Comparison of ENCODE assay signal across 10 mouse cellular contexts in the genomic region with DNA sequence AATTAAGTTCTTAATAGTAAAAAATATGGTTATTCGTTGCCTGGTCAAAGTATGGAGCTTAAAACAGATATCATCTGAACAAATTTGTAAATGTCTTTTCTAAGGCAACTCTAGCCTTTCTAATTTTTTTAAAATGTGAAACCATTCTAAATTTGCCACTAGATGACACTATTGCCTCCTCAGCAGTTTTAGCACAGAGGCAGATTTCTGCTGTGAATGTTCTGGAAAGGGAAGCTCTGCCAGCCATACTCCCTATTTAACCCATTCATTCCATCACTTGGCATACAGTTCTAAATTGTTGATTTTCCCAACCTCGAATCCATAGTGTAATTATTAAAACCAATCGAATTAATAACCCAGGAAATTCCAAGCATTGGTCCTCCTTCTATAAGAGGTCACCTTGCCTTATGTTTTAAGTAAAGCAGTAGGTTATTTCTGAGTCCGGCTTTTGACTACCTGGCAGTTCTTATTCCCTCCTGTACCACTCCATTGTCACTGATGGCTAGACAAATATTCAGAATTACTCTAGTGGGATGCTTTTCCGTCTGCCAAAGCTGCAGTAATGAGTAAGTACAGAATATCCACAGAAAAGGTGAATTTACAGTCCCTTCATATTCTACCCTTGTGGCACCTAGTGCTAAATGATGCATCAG.
A peak's percentile ranks its signal among the peaks of the same experiment; 100 is the strongest.
DNase-seq lines count a peak whose midpoint lies in the region; ATAC-seq and TF ChIP-seq lines count a peak whose summit lies in the region.
"Had no signal": no experiment of that assay in that cellular context is flagged by ENCODE, and none has a peak within 500 bp of the region (broad histone marks: within the 10 kb centered on the region; RNA-seq: fewer than 3 reads in every experiment).

No protein-coding gene starts in this region.

- no peak for TF ChIP-seq POLR2A in cortical plate, adult 2 months (IDR thresholded peaks at IDR 0.05; ENCODE audit: extremely low read depth, insufficient read depth, low read length)

- H3K36me3 ChIP-seq in heart, postnatal 0 days (replicated peaks; ENCODE audit: control insufficient read depth, insufficient read depth, low read length): no peaks in the 10 kb centered on the region
- H3K36me3 ChIP-seq in heart, embryonic 11.5 days (ENCODE audit: control insufficient read depth, insufficient read depth, low read length): no peaks in the 10 kb centered on the region
- H3K36me3 ChIP-seq in midbrain, embryonic 11.5 days (ENCODE audit: control insufficient read depth, insufficient read depth, low read length): no peaks in the 10 kb centered on the region
- no peaks in the 10 kb centered on the region for H3K36me3 ChIP-seq in midbrain, embryonic 10.5 days
- H3K36me3 ChIP-seq in neural tube, embryonic 15.5 days: no peaks in the 10 kb centered on the region
- H3K36me3 ChIP-seq: limb, embryonic 13.5 days had no signal

- H3K9ac ChIP-seq in heart, postnatal 0 days (replicated peaks; ENCODE audit: low read depth, low read length): no peak overlapping the region
- no peak overlapping the region for H3K9ac ChIP-seq in heart, embryonic 11.5 days (ENCODE audit: low read depth, low read length)
- H3K9ac ChIP-seq in midbrain, embryonic 11.5 days (ENCODE audit: low read length): no peak overlapping the region
- H3K9ac ChIP-seq in neural tube, embryonic 15.5 days (replicated peaks): no peak overlapping the region
- H3K9ac ChIP-seq: limb, embryonic 13.5 days had no signal

- no peaks in the 10 kb centered on the region for H3K27me3 ChIP-seq in heart, postnatal 0 days (ENCODE audit: control insufficient read depth, insufficient read depth, low read length)
- H3K27me3 ChIP-seq in heart, embryonic 11.5 days (ENCODE audit: control insufficient read depth, insufficient read depth, low read length): no peaks in the 10 kb centered on the region
- H3K27me3 ChIP-seq in midbrain, embryonic 11.5 days (ENCODE audit: control insufficient read depth, insufficient read depth, low read length): no peaks in the 10 kb centered on the region
- no peaks in the 10 kb centered on the region for H3K27me3 ChIP-seq in midbrain, embryonic 10.5 days (ENCODE audit: low read depth, poor library complexity, severe bottlenecking)
- no peaks in the 10 kb centered on the region for H3K27me3 ChIP-seq in neural tube, embryonic 15.5 days (replicated peaks)

- no peaks in the 10 kb centered on the region for H3K9me3 ChIP-seq in heart, postnatal 0 days (replicated peaks; ENCODE audit: control insufficient read depth, low read length)
- H3K9me3 ChIP-seq in heart, embryonic 11.5 days (replicated peaks; ENCODE audit: control insufficient read depth, low read length): no peaks in the 10 kb centered on the region
- H3K9me3 ChIP-seq in midbrain, embryonic 11.5 days (ENCODE audit: control insufficient read depth, low read length): no peaks in the 10 kb centered on the region
- H3K9me3 ChIP-seq in midbrain, embryonic 10.5 days (replicated peaks): no peaks in the 10 kb centered on the region
- H3K9me3 ChIP-seq in neural tube, embryonic 15.5 days (replicated peaks): no peaks in the 10 kb centered on the region
- H3K9me3 ChIP-seq: limb, embryonic 13.5 days had no signal

- no peak for TF ChIP-seq EP300 in heart, postnatal 0 days (IDR thresholded peaks at IDR 0.05; ENCODE audit: low read depth)

- no peak overlapping the region for H3K4me2 ChIP-seq in heart, postnatal 0 days (ENCODE audit: low read depth, low read length)
- H3K4me2 ChIP-seq in heart, embryonic 11.5 days: no peak overlapping the region
- H3K4me2 ChIP-seq in midbrain, embryonic 11.5 days: no peak overlapping the region
- no peak overlapping the region for H3K4me2 ChIP-seq in neural tube, embryonic 15.5 days
- H3K4me2 ChIP-seq: limb, embryonic 13.5 days had no signal

- no peak overlapping the region for H3K4me3 ChIP-seq in heart, postnatal 0 days (ENCODE audit: low read depth, low read length)
- no peak overlapping the region for H3K4me3 ChIP-seq in heart, embryonic 11.5 days (ENCODE audit: low read depth, low read length)
- no peak overlapping the region for H3K4me3 ChIP-seq in midbrain, embryonic 11.5 days (ENCODE audit: low read depth, low read length)
- no peak overlapping the region for H3K4me3 ChIP-seq in midbrain, embryonic 10.5 days
- no peak overlapping the region for H3K4me3 ChIP-seq in cortical plate, adult 2 months (ENCODE audit: insufficient read depth, low read length)
- H3K4me3 ChIP-seq in neural tube, embryonic 15.5 days (replicated peaks): no peak overlapping the region
- H3K4me3 ChIP-seq: limb, embryonic 13.5 days had no signal

- H3K27ac ChIP-seq in heart, postnatal 0 days (ENCODE audit: low read depth): no peak overlapping the region
- H3K27ac ChIP-seq in heart, embryonic 11.5 days (ENCODE audit: low read depth, low read length): no peak overlapping the region
- H3K27ac ChIP-seq in midbrain, embryonic 11.5 days (ENCODE audit: low read depth, low read length): no peak overlapping the region
- no peak overlapping the region for H3K27ac ChIP-seq in midbrain, embryonic 10.5 days (replicated peaks)
- no peak overlapping the region for H3K27ac ChIP-seq in cortical plate, adult 2 months (ENCODE audit: insufficient read depth, low read length)
- no peak overlapping the region for H3K27ac ChIP-seq in neural tube, embryonic 15.5 days (replicated peaks)
- H3K27ac ChIP-seq: limb, embryonic 13.5 days had no signal

- peak; percentile 21 for DNase-seq in heart, postnatal 0 days (ENCODE audit: low spot score)
- DNase-seq in midbrain, embryonic 11.5 days (ENCODE audit: low spot score, missing footprints): peak; percentile 81
- DNase-seq in midbrain, embryonic 10.5 days (ENCODE audit: low spot score): no peak
- DNase-seq in gastrocnemius, postnatal 36 days: no peak
- DNase-seq in gastrocnemius, postnatal 25 days: no peak
- DNase-seq: right cerebral cortex, postnatal 14 days had no signal

- WGBS in heart, postnatal 0 days: 42% methylated on average over 5 of the region's 5 CpGs
- WGBS in heart, embryonic 11.5 days (ENCODE audit: insufficient replicate concordance): 56% methylated on average over 5 of the region's 5 CpGs
- 67% methylated on average over 5 of the region's 5 CpGs for whole genome bisulfite sequencing in midbrain, embryonic 11.5 days
- WGBS in midbrain, embryonic 10.5 days: 68% methylated on average over 5 of the region's 5 CpGs
- WGBS in neural tube, embryonic 15.5 days: 58% methylated on average over 5 of the region's 5 CpGs

- TF ChIP-seq CTCF in heart, postnatal 0 days (IDR thresholded peaks at IDR 0.05; ENCODE audit: low read depth): peak; percentile 53
- TF ChIP-seq CTCF in cortical plate, adult 2 months (IDR thresholded peaks at IDR 0.05; ENCODE audit: extremely low read depth, insufficient read depth, low read length): peak; percentile 56; the same call in 1 of the 2 replicates

- H3K4me1 ChIP-seq in heart, postnatal 0 days (ENCODE audit: control insufficient read depth, insufficient read depth): no peaks in the 10 kb centered on the region
- H3K4me1 ChIP-seq in heart, embryonic 11.5 days (ENCODE audit: control insufficient read depth, insufficient read depth, low read length): no peaks in the 10 kb centered on the region
- H3K4me1 ChIP-seq in midbrain, embryonic 11.5 days (ENCODE audit: control insufficient read depth, insufficient read depth, low read length): no peaks in the 10 kb centered on the region
- H3K4me1 ChIP-seq in midbrain, embryonic 10.5 days: no peaks in the 10 kb centered on the region
- no peaks in the 10 kb centered on the region; the same call in 1 of the 2 replicates for H3K4me1 ChIP-seq in cortical plate, adult 2 months (ENCODE audit: control insufficient read depth, insufficient read depth, low read length)
- no peaks in the 10 kb centered on the region; the same call in 1 of the 2 replicates for H3K4me1 ChIP-seq in neural tube, embryonic 15.5 days
- H3K4me1 ChIP-seq: limb, embryonic 13.5 days had no signal

- ATAC-seq in heart, postnatal 0 days (ENCODE audit: insufficient read depth, low read depth): no peak
- no peak for ATAC-seq in heart, embryonic 11.5 days (replicated peaks; ENCODE audit: insufficient number of reproducible peaks, low FRiP score, low TSS enrichment)
- ATAC-seq in midbrain, embryonic 11.5 days (ENCODE audit: low FRiP score): no peak
- ATAC-seq in neural tube, embryonic 15.5 days (ENCODE audit: low FRiP score): peak; percentile 73; the same call in 1 of the 2 replicates

- intact Hi-C loops in gastrocnemius, postnatal 36 days (cut with DNase I): no loop called here

Comparison
In these comparisons a context has a peak if more than half of its experiments do, and no peak if none do; other contexts are left out.
1. DNase-seq: peak in heart, postnatal 0 days (single experiment) and midbrain, embryonic 11.5 days (single experiment); none in midbrain, embryonic 10.5 days (single experiment), gastrocnemius, postnatal 36 days (0 of 2) and gastrocnemius, postnatal 25 days (single experiment).